Comparison of ENCODE assay signal across 28 mouse cellular contexts in the genomic region with DNA sequence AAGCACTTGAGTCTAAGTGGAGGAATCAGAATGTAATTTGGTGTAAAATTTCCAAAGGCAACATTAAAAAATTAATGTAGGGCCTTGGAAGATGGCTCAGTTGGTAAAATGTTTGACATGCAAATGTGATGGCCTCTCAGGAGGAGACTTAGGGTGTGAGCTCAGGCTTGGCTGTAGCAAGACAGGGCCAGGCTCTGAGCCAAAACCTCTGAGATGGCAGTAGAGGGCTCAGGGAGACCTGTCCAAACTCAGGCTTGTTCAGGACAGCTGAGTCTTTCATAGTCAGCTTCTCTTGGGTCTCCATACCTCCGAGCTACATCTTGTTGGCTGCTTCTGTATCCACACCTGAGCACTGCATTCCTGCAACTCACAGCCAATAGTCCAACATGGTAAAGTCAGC.
"Had no signal": no experiment of that assay in that cellular context is flagged by ENCODE, and none has a peak within 500 bp of the region (broad histone marks: within the 10 kb centered on the region; RNA-seq: fewer than 3 reads in every experiment).

No protein-coding gene starts in this region.

- H3K27me3 ChIP-seq: hindbrain, embryonic 12.5 days; intestine, embryonic 15.5 days; limb, embryonic 12.5 days; liver, embryonic 13.5 days; liver, embryonic 15.5 days had no signal

- H3K4me3 ChIP-seq: gastrocnemius, adult 2 months; heart, adult 2 months; hindbrain, embryonic 10.5 days; hindbrain, embryonic 12.5 days; intestine, embryonic 15.5 days; layer of hippocampus, adult 2 months; left cerebral cortex, adult 2 months; limb, embryonic 10.5 days; limb, embryonic 12.5 days; liver, embryonic 13.5 days; liver, embryonic 15.5 days had no signal

- H3K27ac ChIP-seq: gastrocnemius, adult 2 months; heart, adult 2 months; hindbrain, embryonic 10.5 days; hindbrain, embryonic 12.5 days; hindbrain, embryonic 14.5 days; intestine, embryonic 15.5 days; layer of hippocampus, adult 2 months; left cerebral cortex, adult 2 months; limb, embryonic 10.5 days; limb, embryonic 12.5 days; liver, embryonic 13.5 days; liver, embryonic 15.5 days had no signal

- H3K4me2 ChIP-seq: heart, embryonic 11.5 days; hindbrain, embryonic 12.5 days; hindbrain, embryonic 14.5 days; intestine, embryonic 15.5 days; limb, embryonic 12.5 days; liver, embryonic 11.5 days; liver, embryonic 13.5 days; liver, embryonic 15.5 days had no signal

- H3K9me3 ChIP-seq: hindbrain, embryonic 10.5 days; hindbrain, embryonic 12.5 days; intestine, embryonic 15.5 days; limb, embryonic 10.5 days; limb, embryonic 12.5 days; liver, embryonic 13.5 days; liver, embryonic 15.5 days had no signal

- H3K36me3 ChIP-seq: hindbrain, embryonic 10.5 days; hindbrain, embryonic 12.5 days; intestine, embryonic 15.5 days; limb, embryonic 10.5 days; limb, embryonic 12.5 days; liver, embryonic 13.5 days; liver, embryonic 15.5 days had no signal

- H3K9ac ChIP-seq: hindbrain, embryonic 12.5 days; hindbrain, embryonic 14.5 days; intestine, embryonic 15.5 days; limb, embryonic 12.5 days; liver, embryonic 13.5 days; liver, embryonic 15.5 days; liver, postnatal 0 days had no signal

- ATAC-seq: hindbrain, embryonic 16.5 days; inflammation-experienced regulatory T-cells, adult 6 months; intestine, embryonic 15.5 days; intestine, postnatal 0 days; liver, postnatal 0 days had no signal

- H3K4me1 ChIP-seq: hindbrain, embryonic 10.5 days; hindbrain, embryonic 12.5 days; intestine, embryonic 15.5 days; limb, embryonic 10.5 days; limb, embryonic 12.5 days; liver, embryonic 13.5 days; liver, embryonic 15.5 days had no signal

- DNase-seq: gastrocnemius, adult 2 months; gastrocnemius, postnatal 10 days; gastrocnemius, postnatal 25 days; heart, adult 2 months; heart, postnatal 10 days; heart, postnatal 4 days; kidney, adult 18-20 months; kidney, adult 8-10 months; kidney, postnatal 10 days; kidney, postnatal 25 days; kidney, postnatal 4 days; liver; liver, embryonic 13.5 days; liver, postnatal 0 days had no signal
